Mouse (Mus musculus): Measurements from ENCODE around the gene Exosc1. TPM values are rescaled to one million over a fixed set of nuclear protein-coding genes. Genes with fewer than 3 reads are reported as not detected.

The Exosc1 gene
- total and polyA plus RNA-seq, 3 experiments: 56.6 to 109 (median 68.6) TPM

DNA sequence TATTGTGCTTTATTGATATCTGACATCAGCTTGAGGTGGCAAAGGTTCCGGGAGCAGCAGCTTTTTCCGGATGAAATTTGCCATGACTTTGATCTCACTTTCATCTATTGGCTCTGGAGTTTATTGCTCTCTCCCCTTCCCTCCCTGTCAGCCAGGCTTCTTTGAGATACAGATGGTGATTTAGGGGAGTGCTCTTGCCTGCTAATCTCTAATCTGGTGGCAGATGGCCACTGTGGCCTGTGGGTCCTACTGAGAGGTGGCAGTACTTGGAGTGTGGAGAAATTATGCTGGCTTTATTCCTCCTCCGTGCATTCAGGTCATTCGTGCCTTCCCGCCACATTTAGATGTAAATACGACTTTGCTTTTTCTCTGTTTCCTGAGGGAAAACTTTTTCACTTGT, 901 bp upstream of the Exosc1 start:
- Histone ChIP-seq H3K9me3 (replicated peaks; ENCODE audit: low read length) (no peaks in the 10 kb centered on the region), H3K79me2 (replicated peaks; ENCODE audit: control insufficient read depth, extremely low read depth, insufficient read depth, poor library complexity, severe bottlenecking) (peaks cover 59% of the 10 kb centered on the region), H3K9ac (ENCODE audit: insufficient read depth, low read depth) (peak overlapping the region; percentile 86), H3K4me1 (ENCODE audit: control insufficient read depth in 1 of 2, insufficient read depth in 2 of 2) (peaks cover 8 to 36% of the 10 kb centered on the region in 2 experiments; a peak in 3 of 4 replicates), H3K4me3 (replicated peaks in 1 of 3; ENCODE audit: low read depth in 2 of 3, low read length in 2 of 3, poor library complexity in 1 of 3) (peak overlapping the region; percentile 96 to 99 (median 98)), H3K27me3 (replicated peaks) (no peaks in the 10 kb centered on the region), H3K36me3 (replicated peaks in 1 of 2; ENCODE audit: control insufficient read depth in 1 of 2, insufficient read depth in 1 of 2, low read length in 1 of 2) (peaks cover 29 to 56% of the 10 kb centered on the region in 2 experiments), H3K27ac (ENCODE audit: insufficient read depth, low read depth) (no peak overlapping the region), H3K4me2 (ENCODE audit: insufficient read depth, low read depth, poor library complexity, severe bottlenecking) (peak overlapping the region; percentile 91)
- no peak for DNase-seq (ENCODE audit: extremely low read depth)
- dilution Hi-C loops (cut with MboI; ENCODE audit: extremely low pct_ligation_motif_present, extremely low pct_unique_long_range_greater_than_20kb, low sequenced_read_pairs) (no loop called here), in situ Hi-C loops (cut with MboI; ENCODE audit: low pct_ligation_motif_present, low pct_unique_long_range_greater_than_20kb, low sequenced_read_pairs) (loop anchor here (5.0 kb wide), 1 partner anchor 53 kb away; no protein-coding TSS in a partner anchor)
- TF ChIP-seq RAD21 (IDR thresholded peaks at IDR 0.05; ENCODE audit: low read depth, low read length) (no peak), MXI1 (IDR thresholded peaks at IDR 0.05; ENCODE audit: low read depth, low read length) (peak; percentile 17; the same call in 1 of the 2 replicates), NRF1 (IDR thresholded peaks at IDR 0.05; ENCODE audit: low read depth, low read length) (no peak), MYC (IDR thresholded peaks at IDR 0.05; ENCODE audit: low read depth, low read length) (no peak), MAX (IDR thresholded peaks at IDR 0.05; ENCODE audit: low read length) (no peak), SIN3A (IDR thresholded peaks at IDR 0.05; ENCODE audit: low read length) (no peak)

DNA sequence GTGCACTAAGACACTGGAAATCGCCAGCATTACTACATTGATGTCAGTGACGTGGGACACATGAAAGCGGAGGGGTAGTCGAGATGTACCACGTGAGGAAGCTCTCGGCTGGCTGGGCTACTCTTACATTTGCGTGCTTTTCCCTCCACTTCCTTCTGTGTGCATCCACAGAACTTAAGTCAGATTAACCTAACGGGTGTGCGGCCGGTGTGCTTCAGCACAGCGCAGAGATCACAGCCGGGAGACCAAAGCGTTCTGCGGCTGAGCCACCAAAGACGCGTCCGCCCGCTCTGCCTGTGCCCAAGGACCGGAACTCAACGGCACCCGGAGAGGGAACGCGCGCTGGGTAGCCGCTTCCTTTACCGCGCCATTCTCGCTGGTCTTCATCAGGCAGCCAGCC, 537 bp downstream of the Exosc1 start:
- H3K4me2 ChIP-seq (ENCODE audit: insufficient read depth, low read depth, poor library complexity, severe bottlenecking): peak overlapping the region; percentile 65
- TF ChIP-seq MAZ (IDR thresholded peaks at IDR 0.05; ENCODE audit: low read depth, low read length) (no peak), MYC (IDR thresholded peaks at IDR 0.05; ENCODE audit: low read depth, low read length) (0 out of 2 replicates have a peak, but pooled peaks have one; percentile 56), GABPA (IDR thresholded peaks at IDR 0.05; ENCODE audit: insufficient replicate concordance, low read depth, low read length) (no peak), RAD21 (IDR thresholded peaks at IDR 0.05; ENCODE audit: low read depth, low read length) (no peak), TBP (conservative IDR thresholded peaks at IDR 0.05; ENCODE audit: low read depth, low read length) (no peak), MAFK (IDR thresholded peaks at IDR 0.05; ENCODE audit: insufficient replicate concordance, low read length) (no peak), BHLHE40 (IDR thresholded peaks at IDR 0.05; ENCODE audit: low read depth, low read length) (peak; percentile 40; the same call in 1 of the 2 replicates), USF1 (IDR thresholded peaks at IDR 0.05; ENCODE audit: low read depth, low read length) (peak; percentile 46; the same call in 1 of the 2 replicates), CTCF (conservative IDR thresholded peaks at IDR 0.05 in 1 of 2, IDR thresholded peaks at IDR 0.05 in 1 of 2; ENCODE audit: low read depth in 2 of 2, low read length in 2 of 2) (no peak), SIN3A (IDR thresholded peaks at IDR 0.05; ENCODE audit: low read length) (peak; percentile 7; the same call in 1 of the 2 replicates), USF2 (conservative IDR thresholded peaks at IDR 0.05; ENCODE audit: low read depth, low read length) (peak; percentile 26)
- H3K27ac ChIP-seq (ENCODE audit: insufficient read depth, low read depth): peak overlapping the region; percentile 61
- H3K4me3 ChIP-seq (replicated peaks in 1 of 3; ENCODE audit: low read depth in 2 of 3, low read length in 2 of 3, poor library complexity in 1 of 3): peak overlapping the region; percentile 96 to 99 (median 98)
- H3K4me1 ChIP-seq (ENCODE audit: control insufficient read depth in 1 of 2, insufficient read depth in 2 of 2): peaks cover 8 to 36% of the 10 kb centered on the region in 2 experiments; a peak in 3 of 4 replicates
- H3K36me3 ChIP-seq (replicated peaks in 1 of 2; ENCODE audit: control insufficient read depth in 1 of 2, insufficient read depth in 1 of 2, low read length in 1 of 2): peaks cover 29 to 59% of the 10 kb centered on the region in 2 experiments
- no peaks in the 10 kb centered on the region for H3K27me3 ChIP-seq (replicated peaks)
- peak overlapping the region; percentile 73 for H3K9ac ChIP-seq (ENCODE audit: insufficient read depth, low read depth)
- peaks cover 61% of the 10 kb centered on the region for H3K79me2 ChIP-seq (replicated peaks; ENCODE audit: control insufficient read depth, extremely low read depth, insufficient read depth, poor library complexity, severe bottlenecking)
- dilution Hi-C loops (cut with MboI; ENCODE audit: extremely low pct_ligation_motif_present, extremely low pct_unique_long_range_greater_than_20kb, low sequenced_read_pairs): no loop called here
- in situ Hi-C loops (cut with MboI; ENCODE audit: low pct_ligation_motif_present, low pct_unique_long_range_greater_than_20kb, low sequenced_read_pairs): loop anchor here (5.0 kb wide), 1 partner anchor 55 kb away; no protein-coding TSS in a partner anchor
- H3K9me3 ChIP-seq (replicated peaks; ENCODE audit: low read length): no peaks in the 10 kb centered on the region
- peak; percentile 58 for DNase-seq (ENCODE audit: extremely low read depth)

All from CH12.LX (cell line).